Mouse (Mus musculus): ENCODE data around the gene Itm2b. TPM values are rescaled to one million over a fixed set of nuclear protein-coding genes. Genes with fewer than 3 reads are reported as not detected.

The Itm2b gene
- polyA plus RNA-seq (2011; ENCODE audit: insufficient read depth, insufficient read length, low read depth, missing spikeins): 136 and 150 TPM in 2 replicates

DNA sequence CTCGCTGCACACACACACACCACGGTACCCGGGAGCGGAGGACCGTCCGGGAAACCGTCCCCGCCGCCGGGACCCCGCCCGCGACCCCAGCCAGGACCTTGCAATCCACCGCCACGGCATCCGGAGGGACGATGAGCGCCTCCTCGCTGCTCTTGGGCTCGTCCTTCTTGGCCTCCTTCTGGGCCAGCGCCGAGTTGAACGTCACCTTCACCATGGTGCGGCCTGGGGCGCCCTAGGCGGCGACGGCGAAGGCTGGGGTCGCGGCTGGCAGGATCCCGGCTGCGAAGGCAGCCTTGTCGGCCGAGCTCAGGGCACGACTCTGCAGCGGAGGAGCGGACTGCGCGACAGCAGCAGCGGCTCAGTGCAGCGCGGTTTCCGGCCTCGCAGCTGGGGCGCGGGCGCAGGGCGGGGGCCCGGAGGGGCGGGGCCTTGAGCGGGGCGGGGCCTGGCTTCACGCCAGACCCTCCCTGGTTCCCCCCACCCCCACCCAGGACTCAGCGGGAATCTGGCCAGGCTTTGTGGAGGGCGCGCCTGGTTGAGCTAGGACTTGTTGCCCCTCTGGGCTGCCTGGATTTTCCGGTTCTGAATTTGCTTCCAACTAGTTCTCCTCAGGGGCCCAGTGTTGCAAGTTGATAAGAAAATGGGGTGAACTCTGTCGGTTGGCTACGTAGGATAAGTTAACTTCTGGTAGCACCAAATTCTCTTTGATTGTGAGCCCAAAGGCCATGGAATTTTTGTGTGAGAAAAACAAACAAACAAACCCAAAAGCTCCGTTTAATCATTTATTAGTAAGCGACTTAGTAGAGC, at the start of gene Itm2b:
TSS of gene Itm2b (minus strand) at position 377 of the 807 bp plus-strand sequence.
- TF ChIP-seq EP300 (IDR thresholded peaks at IDR 0.05; ENCODE audit: insufficient read depth, low read depth, low read length) (0 out of 2 replicates have a peak, but pooled peaks have one; percentile 42), POLR2A (IDR thresholded peaks at IDR 0.05; ENCODE audit: insufficient read depth, low read length) (peak; percentile 89), CTCF (IDR thresholded peaks at IDR 0.05; ENCODE audit: low read depth, low read length) (no peak)
- Histone ChIP-seq H3K4me1 (ENCODE audit: control insufficient read depth, insufficient read depth, low read length) (no peaks in the 10 kb centered on the region), H3K9ac (ENCODE audit: low read depth, poor library complexity, severe bottlenecking) (peak within 1 kb of the TSS; percentile 72), H3K36me3 (ENCODE audit: control insufficient read depth, insufficient read depth, low read length, poor library complexity, severe bottlenecking) (0 out of 2 replicates have a peak, but pooled peaks cover 2% of the 10 kb centered on the region), H3K9me3 (replicated peaks; ENCODE audit: control insufficient read depth, insufficient read depth, low read length, poor library complexity, severe bottlenecking) (no peaks in the 10 kb centered on the region), H3K27ac (ENCODE audit: insufficient read depth, low read length) (peak within 1 kb of the TSS; percentile 60; the same call in 1 of the 2 replicates), H3K27me3 (ENCODE audit: control insufficient read depth, insufficient read depth, low read length, poor library complexity, severe bottlenecking) (no peaks in the 10 kb centered on the region), H3K4me3 (ENCODE audit: low read depth, low read length) (peak within 1 kb of the TSS; percentile 81)

DNA sequence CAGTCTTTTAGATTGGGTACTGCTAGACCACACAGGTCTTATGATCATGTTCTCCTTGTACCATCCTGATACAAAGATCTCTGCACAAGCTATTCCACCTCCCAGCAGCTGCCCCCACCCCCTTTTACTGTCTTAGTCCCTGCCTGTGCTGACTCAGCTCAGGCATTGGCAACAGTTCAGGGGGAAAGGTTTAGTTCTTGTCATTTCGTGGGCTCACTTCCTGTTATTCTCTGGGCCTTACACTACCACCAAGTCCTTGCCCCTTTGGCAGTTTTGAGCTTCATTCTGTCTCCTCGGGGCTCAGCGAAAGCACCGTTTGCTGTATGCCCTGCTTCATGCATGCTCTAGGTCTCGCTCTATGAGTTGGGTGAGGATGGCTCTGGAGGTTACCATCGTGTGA, 48.4 kb upstream of the Itm2b start:
- Histone ChIP-seq H3K4me1 (ENCODE audit: control insufficient read depth, insufficient read depth, low read length) (no peaks in the 10 kb centered on the region), H3K9me3 (replicated peaks; ENCODE audit: control insufficient read depth, insufficient read depth, low read length, poor library complexity, severe bottlenecking) (no peaks in the 10 kb centered on the region), H3K27me3 (ENCODE audit: control insufficient read depth, insufficient read depth, low read length, poor library complexity, severe bottlenecking) (no peaks in the 10 kb centered on the region), H3K4me3 (ENCODE audit: low read depth, low read length) (no peak overlapping the region), H3K9ac (ENCODE audit: low read depth, poor library complexity, severe bottlenecking) (no peak overlapping the region), H3K27ac (ENCODE audit: insufficient read depth, low read length) (no peak overlapping the region), H3K36me3 (ENCODE audit: control insufficient read depth, insufficient read depth, low read length, poor library complexity, severe bottlenecking) (no peaks in the 10 kb centered on the region)
- TF ChIP-seq EP300 (IDR thresholded peaks at IDR 0.05; ENCODE audit: insufficient read depth, low read depth, low read length): no peak
- no peak for TF ChIP-seq CTCF (IDR thresholded peaks at IDR 0.05; ENCODE audit: low read depth, low read length)
- no peak for TF ChIP-seq POLR2A (IDR thresholded peaks at IDR 0.05; ENCODE audit: insufficient read depth, low read length)

DNA sequence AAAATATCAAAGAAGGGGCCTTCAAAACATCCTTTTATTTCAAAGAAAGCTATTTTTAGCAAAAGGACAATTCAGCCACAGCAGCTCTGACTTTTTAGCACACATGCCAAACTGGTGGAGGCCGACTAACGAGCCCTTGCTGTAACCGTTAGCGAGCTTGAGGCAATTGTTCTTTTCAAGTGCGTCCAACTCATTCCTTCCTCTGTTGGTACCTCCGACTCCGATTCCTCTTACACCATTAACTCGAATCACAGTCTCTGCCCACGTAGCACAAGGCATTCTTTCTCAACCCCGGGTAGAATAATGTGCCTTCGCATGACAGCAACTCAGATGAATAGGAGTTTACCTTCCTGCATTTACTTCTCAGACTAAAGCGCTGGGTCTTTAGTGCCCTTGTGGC, 45.5 kb upstream of the Itm2b start:
- no peaks in the 10 kb centered on the region for H3K9me3 ChIP-seq (replicated peaks; ENCODE audit: control insufficient read depth, insufficient read depth, low read length, poor library complexity, severe bottlenecking)
- H3K36me3 ChIP-seq (ENCODE audit: control insufficient read depth, insufficient read depth, low read length, poor library complexity, severe bottlenecking): no peaks in the 10 kb centered on the region; the same call in 1 of the 2 replicates
- H3K27me3 ChIP-seq (ENCODE audit: control insufficient read depth, insufficient read depth, low read length, poor library complexity, severe bottlenecking): no peaks in the 10 kb centered on the region
- no peaks in the 10 kb centered on the region for H3K4me1 ChIP-seq (ENCODE audit: control insufficient read depth, insufficient read depth, low read length)
- H3K9ac ChIP-seq (ENCODE audit: low read depth, poor library complexity, severe bottlenecking): no peak overlapping the region
- H3K27ac ChIP-seq (ENCODE audit: insufficient read depth, low read length): no peak overlapping the region
- H3K4me3 ChIP-seq (ENCODE audit: low read depth, low read length): no peak overlapping the region
- TF ChIP-seq POLR2A (IDR thresholded peaks at IDR 0.05; ENCODE audit: insufficient read depth, low read length) (no peak), CTCF (IDR thresholded peaks at IDR 0.05; ENCODE audit: low read depth, low read length) (no peak), EP300 (IDR thresholded peaks at IDR 0.05; ENCODE audit: insufficient read depth, low read depth, low read length) (no peak)

DNA sequence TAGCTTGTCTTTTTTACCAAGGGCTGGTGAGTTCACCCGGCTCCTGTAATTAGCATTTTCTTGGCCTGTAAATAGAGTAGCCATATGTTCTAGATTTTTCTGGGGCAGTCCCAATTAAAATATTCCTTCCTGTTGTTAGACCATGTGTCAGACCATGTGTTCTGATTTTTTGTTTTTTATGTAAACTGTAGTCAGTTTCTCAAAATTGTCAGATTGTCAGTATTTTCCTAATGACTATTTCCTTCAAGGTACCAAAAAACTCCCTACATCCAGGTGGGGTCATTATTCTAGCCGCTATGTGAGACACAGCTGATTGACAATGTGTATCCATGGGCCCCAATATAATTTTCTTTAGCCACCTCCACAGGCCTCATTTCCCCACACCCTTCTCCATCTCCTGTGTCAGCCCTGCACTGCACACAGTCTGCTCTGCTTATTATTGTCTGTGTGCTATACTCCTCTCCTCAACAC, 40.5 kb upstream of the Itm2b start:
- H3K36me3 ChIP-seq (ENCODE audit: control insufficient read depth, insufficient read depth, low read length, poor library complexity, severe bottlenecking): no peaks in the 10 kb centered on the region; the same call in 1 of the 2 replicates
- H3K4me1 ChIP-seq (ENCODE audit: control insufficient read depth, insufficient read depth, low read length): no peaks in the 10 kb centered on the region
- H3K27me3 ChIP-seq (ENCODE audit: control insufficient read depth, insufficient read depth, low read length, poor library complexity, severe bottlenecking): no peaks in the 10 kb centered on the region
- no peak overlapping the region for H3K27ac ChIP-seq (ENCODE audit: insufficient read depth, low read length)
- no peak for TF ChIP-seq CTCF (IDR thresholded peaks at IDR 0.05; ENCODE audit: low read depth, low read length)
- TF ChIP-seq POLR2A (IDR thresholded peaks at IDR 0.05; ENCODE audit: insufficient read depth, low read length): no peak
- TF ChIP-seq EP300 (IDR thresholded peaks at IDR 0.05; ENCODE audit: insufficient read depth, low read depth, low read length): no peak
- H3K4me3 ChIP-seq (ENCODE audit: low read depth, low read length): no peak overlapping the region
- H3K9me3 ChIP-seq (replicated peaks; ENCODE audit: control insufficient read depth, insufficient read depth, low read length, poor library complexity, severe bottlenecking): no peaks in the 10 kb centered on the region
- no peak overlapping the region for H3K9ac ChIP-seq (ENCODE audit: low read depth, poor library complexity, severe bottlenecking)

DNA sequence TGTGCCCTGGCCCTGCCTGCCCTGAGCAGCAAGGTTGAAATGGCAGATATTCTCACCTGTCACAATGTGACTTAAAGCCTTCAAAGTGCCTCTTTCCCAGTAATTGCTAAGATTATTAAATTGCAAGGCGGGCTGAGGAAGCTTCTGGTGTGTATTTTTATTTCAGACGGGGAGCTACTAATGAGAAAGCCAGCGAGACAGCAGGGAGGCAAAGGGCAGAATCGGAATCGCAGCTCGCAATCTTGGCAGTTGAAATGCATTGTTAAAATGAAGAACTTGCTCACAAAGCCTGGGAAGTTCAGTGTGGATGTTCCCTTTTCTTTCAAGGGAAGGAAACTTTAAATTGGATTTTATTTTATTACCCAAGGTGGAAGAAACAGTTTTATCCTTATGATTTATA, 39.9 kb upstream of the Itm2b start:
- no peak for TF ChIP-seq EP300 (IDR thresholded peaks at IDR 0.05; ENCODE audit: insufficient read depth, low read depth, low read length)
- TF ChIP-seq CTCF (IDR thresholded peaks at IDR 0.05; ENCODE audit: low read depth, low read length): no peak
- no peak for TF ChIP-seq POLR2A (IDR thresholded peaks at IDR 0.05; ENCODE audit: insufficient read depth, low read length)
- Histone ChIP-seq H3K9me3 (replicated peaks; ENCODE audit: control insufficient read depth, insufficient read depth, low read length, poor library complexity, severe bottlenecking) (no peaks in the 10 kb centered on the region), H3K27ac (ENCODE audit: insufficient read depth, low read length) (no peak overlapping the region), H3K4me1 (ENCODE audit: control insufficient read depth, insufficient read depth, low read length) (no peaks in the 10 kb centered on the region), H3K4me3 (ENCODE audit: low read depth, low read length) (no peak overlapping the region), H3K27me3 (ENCODE audit: control insufficient read depth, insufficient read depth, low read length, poor library complexity, severe bottlenecking) (no peaks in the 10 kb centered on the region), H3K36me3 (ENCODE audit: control insufficient read depth, insufficient read depth, low read length, poor library complexity, severe bottlenecking) (no peaks in the 10 kb centered on the region; the same call in 1 of the 2 replicates), H3K9ac (ENCODE audit: low read depth, poor library complexity, severe bottlenecking) (no peak overlapping the region)

DNA sequence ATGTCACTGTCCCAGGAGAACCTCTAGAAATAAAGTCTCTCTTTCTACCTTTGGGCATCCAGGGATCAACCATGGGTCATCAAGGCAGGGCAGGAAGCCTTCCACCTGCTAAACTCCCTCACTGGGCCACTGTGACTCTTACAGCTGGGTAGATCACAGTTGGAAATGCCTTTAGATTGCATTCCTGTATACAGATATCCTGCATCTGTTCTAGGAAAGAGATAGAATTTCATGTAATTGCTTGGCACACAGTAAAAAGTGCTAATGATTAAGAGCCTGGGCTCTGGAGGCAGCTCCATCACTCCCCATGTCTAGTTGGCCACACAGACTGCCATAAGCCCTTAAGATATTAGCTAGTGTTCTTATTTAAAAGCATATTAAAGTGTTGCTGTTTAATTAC, 38.5 kb upstream of the Itm2b start:
- TF ChIP-seq EP300 (IDR thresholded peaks at IDR 0.05; ENCODE audit: insufficient read depth, low read depth, low read length): no peak
- TF ChIP-seq POLR2A (IDR thresholded peaks at IDR 0.05; ENCODE audit: insufficient read depth, low read length): no peak
- no peak for TF ChIP-seq CTCF (IDR thresholded peaks at IDR 0.05; ENCODE audit: low read depth, low read length)
- H3K27ac ChIP-seq (ENCODE audit: insufficient read depth, low read length): no peak overlapping the region
- no peaks in the 10 kb centered on the region; the same call in 1 of the 2 replicates for H3K36me3 ChIP-seq (ENCODE audit: control insufficient read depth, insufficient read depth, low read length, poor library complexity, severe bottlenecking)

More for the DNA sequence above, 38.5 kb upstream of the Itm2b start:
- H3K27me3 ChIP-seq (ENCODE audit: control insufficient read depth, insufficient read depth, low read length, poor library complexity, severe bottlenecking): no peaks in the 10 kb centered on the region
- no peaks in the 10 kb centered on the region for H3K4me1 ChIP-seq (ENCODE audit: control insufficient read depth, insufficient read depth, low read length)
- H3K4me3 ChIP-seq (ENCODE audit: low read depth, low read length): no peak overlapping the region
- no peaks in the 10 kb centered on the region for H3K9me3 ChIP-seq (replicated peaks; ENCODE audit: control insufficient read depth, insufficient read depth, low read length, poor library complexity, severe bottlenecking)
- H3K9ac ChIP-seq (ENCODE audit: low read depth, poor library complexity, severe bottlenecking): no peak overlapping the region

Data from ES-Bruce4 (cell line).